Mouse (Mus musculus) left cerebral cortex, postnatal 14 days (tissue): ENCODE results near the gene F2rl1. TPM values are rescaled to one million over a fixed set of nuclear protein-coding genes. Genes with fewer than 3 reads are reported as not detected.

Experiments
- DNase-seq, 2 experiments: peaks; one replicate each; pipeline ENCODE4 v3.0.0; 2021 to 2022; ENCODE audit warnings: low spot score in 2 of 2, mixed read lengths in 1 of 2
- intact Hi-C: fragments of 180-260 bp; cut with DNase I; formaldehyde crosslinking; loops from one replicate; pipeline ENCODE4 v1.15.1; 2025
- total RNA-seq, 2 experiments: library from RNA; stranded (reverse); gene quantifications; 2 replicates each; pipeline ENCODE4 v1.2.3; 2021

F2rl1 gene
- total RNA-seq, 2 experiments from 2014 or later = 0.27 to 0.46 TPM

DNA sequence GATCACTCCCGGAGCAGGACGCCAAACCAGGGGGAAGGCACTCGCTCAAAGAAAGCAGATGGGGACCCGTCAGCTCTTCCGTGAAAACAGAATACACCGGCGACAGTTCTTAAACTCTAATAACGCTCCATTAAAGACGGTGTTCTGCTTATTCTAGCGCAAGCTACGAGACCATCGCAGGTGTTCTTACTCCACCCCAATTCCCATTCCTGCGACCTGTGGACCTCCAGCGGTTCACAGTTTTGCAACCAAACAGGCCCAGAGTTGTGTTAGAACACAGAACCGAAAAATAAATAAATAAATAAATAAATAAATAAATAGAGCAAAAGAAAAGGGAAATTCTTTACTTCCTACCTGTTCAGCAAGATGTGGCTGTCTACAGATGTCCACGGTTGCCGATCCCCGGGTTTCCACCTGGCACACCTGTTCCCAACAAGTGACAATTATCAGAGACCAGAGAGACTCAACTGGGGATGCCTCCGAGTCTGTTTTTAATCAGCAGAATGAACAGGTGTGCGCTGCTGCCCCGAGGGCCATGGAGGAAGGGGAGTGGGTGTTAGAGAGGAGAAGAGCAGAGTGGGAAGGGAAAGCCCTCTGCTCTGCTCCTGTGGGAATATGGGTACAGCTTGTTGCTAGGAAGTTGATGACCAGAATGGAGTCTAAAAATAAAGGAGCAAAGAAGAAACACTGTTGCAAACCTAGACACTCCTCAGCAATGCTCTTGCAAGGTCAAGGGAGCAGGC lies 46.2 kb downstream of the F2rl1 start, which contains the start of gene S100z:
Gene S100z (minus strand): TSS at position 51 of the 743 bp plus-strand sequence.
- DNase-seq = no peak
- intact Hi-C loops = no loop called here

DNA sequence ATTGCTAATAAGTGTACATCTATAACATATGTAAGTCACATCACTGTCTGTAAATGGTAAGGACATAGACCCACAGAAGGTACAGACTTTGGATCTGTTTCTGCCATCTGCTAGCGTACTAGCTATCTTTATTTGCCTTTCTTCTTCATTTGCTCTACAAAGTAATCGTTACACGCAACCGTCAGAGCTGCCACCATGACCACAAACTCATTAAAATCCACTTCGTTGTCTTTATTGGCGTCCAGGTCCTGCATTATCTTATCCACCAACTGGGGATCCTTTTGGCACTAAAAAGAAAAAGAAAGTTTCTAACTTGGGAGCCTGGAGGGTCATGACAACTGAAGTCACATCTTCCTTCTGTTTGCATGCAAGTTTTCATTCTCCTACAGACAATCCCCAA lies 47.9 kb downstream of the F2rl1 start:
- no peak for DNase-seq
- intact Hi-C loops = no loop called here

GRCm38 (mm10) chr13:95475124-95475523 lies 49.9 kb downstream of the F2rl1 start:
- intact Hi-C loops = no loop called here
- DNase-seq = no peak

- intact Hi-C loops = no loop called here
- no peak for DNase-seq
These were observed 50.7 kb downstream of the F2rl1 start for GRCm38 (mm10) chr13:95474294-95474693.

GRCm38 (mm10) chr13:95470970-95471369 lies 54.1 kb downstream of the F2rl1 start:
- intact Hi-C loops = no loop called here
- peak in 1 of 2 experiments; percentile 48 for DNase-seq

Other genes with a start within 250 kb of the F2rl1 start
- gene Zbed3, start 201.6 kb downstream of the F2rl1 start, total RNA-seq = 10 to 100 TPM; 16.7 to 17.3 TPM
- 10 to 100 TPM; 44.4 to 47.0 TPM for gene Aggf1, start 149.9 kb downstream of the F2rl1 start, total RNA-seq
- gene Crhbp, start 80.3 kb downstream of the F2rl1 start, total RNA-seq = 10 to 100 TPM; 16.8 to 20.2 TPM
- gene S100z, start 46.5 kb downstream of the F2rl1 start, total RNA-seq = not detected
- gene F2r, start 93.3 kb upstream of the F2rl1 start, total RNA-seq = 1 to 10 TPM; 5.8 to 6.7 TPM
- under 1 TPM; 0.30 to 0.35 TPM for gene F2rl2, start 171.6 kb upstream of the F2rl1 start, total RNA-seq